Mouse (Mus musculus) stomach, embryonic 16.5 days (tissue): ENCODE measurements around the gene Rbfox3. TPM values are rescaled to one million over a fixed set of nuclear protein-coding genes. Genes with fewer than 3 reads are reported as not detected.

Experiments used
- ATAC-seq: fragments of 200-750 bp; cut with Nextera tagmentation; 2 replicates; pipeline ENCODE4 v1.8.0; 2017; ENCODE audit warnings: moderate number of reproducible peaks, moderate TSS enrichment; ENCODE audit not compliant: insufficient read depth, low FRiP score
- H3K27ac ChIP-seq: fragments of 300-500 bp; sonication (generic); 2 replicates; pipeline ENCODE4 v1.5.1; 2014; ENCODE audit warnings: low read length
- H3K27me3 ChIP-seq: fragments of 300-500 bp; sonication (generic); 2 replicates; pipeline ENCODE4 v1.6.1; 2014; ENCODE audit warnings: low read length, control low read depth, mixed read lengths; ENCODE audit not compliant: control insufficient read depth, insufficient read depth
- H3K36me3 ChIP-seq: fragments of 300-500 bp; sonication (generic); 2 replicates; pipeline ENCODE4 v1.6.1; 2014; ENCODE audit warnings: low read length; ENCODE audit not compliant: control insufficient read depth, insufficient read depth
- H3K4me1 ChIP-seq: fragments of 300-500 bp; sonication (generic); 2 replicates; pipeline ENCODE4 v1.6.1; 2014; ENCODE audit warnings: low read length, control low read depth, mixed read lengths; ENCODE audit not compliant: control insufficient read depth, insufficient read depth
- H3K4me2 ChIP-seq: fragments of 300-500 bp; sonication (generic); 2 replicates; pipeline ENCODE4 v1.6.1; 2014; ENCODE audit warnings: low read depth, low read length, mixed read lengths
- H3K4me3 ChIP-seq: fragments of 300-500 bp; sonication (generic); replicated peaks from 2 replicates; pipeline ENCODE4 v1.5.1; 2014; ENCODE audit warnings: mild to moderate bottlenecking, low read length
- H3K9ac ChIP-seq: fragments of 300-500 bp; sonication (generic); 2 replicates; pipeline ENCODE4 v1.6.1; 2014; ENCODE audit warnings: low read length
- H3K9me3 ChIP-seq: fragments of 300-500 bp; sonication (generic); replicated peaks from 2 replicates; pipeline ENCODE4 v1.6.1; 2016; ENCODE audit warnings: low read length, control low read depth; ENCODE audit not compliant: control insufficient read depth
- WGBS: fragments of 180-500 bp; shearing (Covaris S2); extraction: QIAGEN DNeasy Blood & Tissue Kit; methylation state at CpG from one replicate; pipeline ENCODE4 v1.1.7; 2014; 5-methylcytosine and 5-hydroxymethylcytosine counted together
- polyA plus RNA-seq: library from polyadenylated mRNA; unstranded; fragments of >200 nt; fragmentation: Nextera tagmentation; extraction: Ambion mirVana; gene quantifications from 2 replicates; pipeline ENCODE4 v1.2.1, GENCODE M21; 2015

Gene Rbfox3
- polyA plus RNA-seq, 1 experiment from 2014 or later, result 1.1 TPM

GRCm38 (mm10) chr11:118671216-118671615 is 240.2 kb downstream of the Rbfox3 start:
- H3K4me3 ChIP-seq, result no peak overlapping the region
- H3K27me3 ChIP-seq, result no peaks in the 10 kb centered on the region
- no peak overlapping the region for H3K4me2 ChIP-seq
- H3K36me3 ChIP-seq, result no peaks in the 10 kb centered on the region
- no peak overlapping the region for H3K9ac ChIP-seq
- WGBS, result 85% methylated on average over 6 of the region's 6 CpGs
- no peak overlapping the region for H3K27ac ChIP-seq
- no peak for ATAC-seq
- no peaks in the 10 kb centered on the region for H3K4me1 ChIP-seq
- no peaks in the 10 kb centered on the region for H3K9me3 ChIP-seq

- no peak overlapping the region for H3K4me3 ChIP-seq
- 58% methylated on average over 5 of the region's 5 CpGs for WGBS
Observed at GRCm38 (mm10) chr11:118669820-118670219, 241.6 kb downstream of the Rbfox3 start.

GRCm38 (mm10) chr11:118668351-118668750 is 243.0 kb downstream of the Rbfox3 start:
- Histone ChIP-seq H3K4me3 (no peak overlapping the region), H3K9me3 (no peaks in the 10 kb centered on the region)

More at GRCm38 (mm10) chr11:118669820-118670219, 241.6 kb downstream of the Rbfox3 start:
- no peaks in the 10 kb centered on the region for H3K36me3 ChIP-seq
- ATAC-seq, result no peak
- H3K4me1 ChIP-seq, result no peaks in the 10 kb centered on the region
- no peak overlapping the region for H3K27ac ChIP-seq
- no peaks in the 10 kb centered on the region for H3K9me3 ChIP-seq
- no peaks in the 10 kb centered on the region for H3K27me3 ChIP-seq
- H3K4me2 ChIP-seq, result no peak overlapping the region
- H3K9ac ChIP-seq, result no peak overlapping the region

GRCm38 (mm10) chr11:118667946-118668345 is 243.5 kb downstream of the Rbfox3 start:
- H3K36me3 ChIP-seq, result no peaks in the 10 kb centered on the region
- no peak overlapping the region for H3K4me3 ChIP-seq
- H3K4me2 ChIP-seq, result no peak overlapping the region
- no peaks in the 10 kb centered on the region for H3K27me3 ChIP-seq
- H3K9me3 ChIP-seq, result no peaks in the 10 kb centered on the region
- ATAC-seq, result no peak
- no peaks in the 10 kb centered on the region for H3K4me1 ChIP-seq
- no peak overlapping the region for H3K27ac ChIP-seq
- H3K9ac ChIP-seq, result no peak overlapping the region
- WGBS, result 44% methylated on average over 1 of the region's 1 CpGs

More at GRCm38 (mm10) chr11:118668351-118668750, 243.0 kb downstream of the Rbfox3 start:
- ATAC-seq, result no peak
- no peaks in the 10 kb centered on the region for H3K4me1 ChIP-seq
- H3K9ac ChIP-seq, result no peak overlapping the region
- no peaks in the 10 kb centered on the region for H3K27me3 ChIP-seq
- no peaks in the 10 kb centered on the region for H3K36me3 ChIP-seq
- H3K4me2 ChIP-seq, result no peak overlapping the region
- 60% methylated on average over 8 of the region's 8 CpGs for WGBS
- H3K27ac ChIP-seq, result no peak overlapping the region

- no peaks in the 10 kb centered on the region for H3K27me3 ChIP-seq
- H3K9me3 ChIP-seq, result no peaks in the 10 kb centered on the region
- no peak overlapping the region for H3K4me3 ChIP-seq
- no peak overlapping the region for H3K27ac ChIP-seq
- no peaks in the 10 kb centered on the region for H3K4me1 ChIP-seq
- H3K36me3 ChIP-seq, result no peaks in the 10 kb centered on the region
- H3K4me2 ChIP-seq, result no peak overlapping the region
- WGBS, result 77% methylated on average over 3 of the region's 3 CpGs
- no peak for ATAC-seq
- H3K9ac ChIP-seq, result no peak overlapping the region
Observed at GRCm38 (mm10) chr11:118666172-118666571, 245.2 kb downstream of the Rbfox3 start.

- ATAC-seq, result no peak
- H3K9ac ChIP-seq, result no peak overlapping the region
- no peaks in the 10 kb centered on the region for H3K27me3 ChIP-seq
- H3K4me1 ChIP-seq, result no peaks in the 10 kb centered on the region
- no peaks in the 10 kb centered on the region for H3K36me3 ChIP-seq
- 66% methylated on average over 8 of the region's 8 CpGs for WGBS
- H3K4me3 ChIP-seq, result no peak overlapping the region
- no peak overlapping the region for H3K27ac ChIP-seq
- H3K4me2 ChIP-seq, result no peak overlapping the region
- no peaks in the 10 kb centered on the region for H3K9me3 ChIP-seq
Observed at GRCm38 (mm10) chr11:118663305-118663704, 248.1 kb downstream of the Rbfox3 start.

GRCm38 (mm10) chr11:118659305-118659704 is 252.1 kb downstream of the Rbfox3 start:
- no peak overlapping the region for H3K27ac ChIP-seq
- ATAC-seq, result no peak
- no peaks in the 10 kb centered on the region for H3K9me3 ChIP-seq
- no peaks in the 10 kb centered on the region for H3K27me3 ChIP-seq
- no peak overlapping the region for H3K9ac ChIP-seq
- no peak overlapping the region for H3K4me2 ChIP-seq
- H3K36me3 ChIP-seq, result no peaks in the 10 kb centered on the region
- 12% methylated on average over 10 of the region's 10 CpGs for WGBS
- H3K4me3 ChIP-seq, result no peak overlapping the region
- H3K4me1 ChIP-seq, result no peaks in the 10 kb centered on the region

- H3K4me3 ChIP-seq, result no peak overlapping the region
- H3K27ac ChIP-seq, result no peak overlapping the region
- WGBS, result 64% methylated on average over 4 of the region's 4 CpGs
- H3K4me2 ChIP-seq, result no peak overlapping the region
- H3K4me1 ChIP-seq, result no peaks in the 10 kb centered on the region
- H3K9ac ChIP-seq, result no peak overlapping the region
- H3K27me3 ChIP-seq, result no peaks in the 10 kb centered on the region
- no peak for ATAC-seq
- H3K36me3 ChIP-seq, result no peaks in the 10 kb centered on the region
- H3K9me3 ChIP-seq, result no peaks in the 10 kb centered on the region
Observed at GRCm38 (mm10) chr11:118655833-118656232, 255.6 kb downstream of the Rbfox3 start.

GRCm38 (mm10) chr11:118653521-118654318 is 257.7 kb downstream of the Rbfox3 start:
- Histone ChIP-seq H3K4me1 (no peaks in the 10 kb centered on the region), H3K27ac (no peak overlapping the region), H3K4me2 (no peak overlapping the region), H3K4me3 (no peak overlapping the region), H3K9ac (no peak overlapping the region), H3K36me3 (no peaks in the 10 kb centered on the region), H3K9me3 (no peaks in the 10 kb centered on the region), H3K27me3 (no peaks in the 10 kb centered on the region)
- ATAC-seq, result no peak
- WGBS, result 85% methylated on average over 14 of the region's 14 CpGs
